Mouse (Mus musculus) frontal cortex, adult (tissue): Measurements from ENCODE around the gene Dnajb14.
"Not testable (repeated sequence)": the region's sequence is repeated elsewhere in the genome, so short reads cannot be mapped to it uniquely, and the experiment has no call there.

ENCODE experiments used
- ATAC-seq: cut with Nextera tagmentation; 2 replicates; pipeline ENCODE4 v1.9.2; 2017; ENCODE audit warnings: mild to moderate bottlenecking, moderate library complexity, mixed read lengths; ENCODE audit not compliant: low TSS enrichment

Gene Dnajb14

GRCm38 (mm10) chr3:137863330-137864123 is 3.9 kb upstream of the Dnajb14 start:
- no peak; the same call in 1 of the 2 replicates for ATAC-seq

GRCm38 (mm10) chr3:137864124-137864987 is 3.1 kb upstream of the Dnajb14 start, which contains the start of gene H2afz:
Gene H2afz, plus strand, starts transcription at chr3:137864487.
- ATAC-seq: peak; percentile 82

- peak; percentile 56 for ATAC-seq
These were observed 2.2 kb upstream of the Dnajb14 start for GRCm38 (mm10) chr3:137864988-137865982.

- no peak for ATAC-seq
These were observed 390 bp upstream of the Dnajb14 start for GRCm38 (mm10) chr3:137867133-137867436.

- ATAC-seq: no peak
These were observed 829 bp downstream of the Dnajb14 start for GRCm38 (mm10) chr3:137868094-137868913.

GRCm38 (mm10) chr3:137869395-137869794 is 1.9 kb downstream of the Dnajb14 start:
- ATAC-seq: no peak

- ATAC-seq: no peak
These were observed 11.8 kb downstream of the Dnajb14 start for GRCm38 (mm10) chr3:137879313-137879712.

GRCm38 (mm10) chr3:137880109-137880748 is 12.8 kb downstream of the Dnajb14 start:
- peak; percentile 64; the same call in 1 of the 2 replicates for ATAC-seq

GRCm38 (mm10) chr3:137881093-137881492 is 13.6 kb downstream of the Dnajb14 start:
- no peak for ATAC-seq

GRCm38 (mm10) chr3:137887961-137888360 is 20.5 kb downstream of the Dnajb14 start:
- no peak for ATAC-seq

- ATAC-seq: no peak
These were observed 23.6 kb downstream of the Dnajb14 start for GRCm38 (mm10) chr3:137891089-137891488.

GRCm38 (mm10) chr3:137892118-137892517 is 24.6 kb downstream of the Dnajb14 start:
- ATAC-seq: peak; percentile 59

GRCm38 (mm10) chr3:137893789-137894188 is 26.3 kb downstream of the Dnajb14 start:
- ATAC-seq: no peak

- no peak for ATAC-seq
These were observed 27.7 kb downstream of the Dnajb14 start for GRCm38 (mm10) chr3:137895196-137895595.

GRCm38 (mm10) chr3:137896386-137896785 is 28.9 kb downstream of the Dnajb14 start:
- no peak for ATAC-seq

GRCm38 (mm10) chr3:137896867-137897266 is 29.4 kb downstream of the Dnajb14 start:
- ATAC-seq: no peak

GRCm38 (mm10) chr3:137897685-137898084 is 30.2 kb downstream of the Dnajb14 start:
- ATAC-seq: no peak

- ATAC-seq: peak; percentile 44
These were observed 32.7 kb downstream of the Dnajb14 start for GRCm38 (mm10) chr3:137900149-137900548.

GRCm38 (mm10) chr3:137913093-137913492 is 45.6 kb downstream of the Dnajb14 start:
- no peak for ATAC-seq

- ATAC-seq: not testable (repeated sequence)
These were observed 47.1 kb downstream of the Dnajb14 start for GRCm38 (mm10) chr3:137914567-137914966.
